Mouse (Mus musculus) lung, postnatal 0 days (tissue): ENCODE measurements around the gene Gckr. TPM values are rescaled to one million over a fixed set of nuclear protein-coding genes. Genes with fewer than 3 reads are reported as not detected.

Source experiments
- ATAC-seq: fragments of 200-750 bp; cut with Nextera tagmentation; 2 replicates; pipeline ENCODE4 v1.8.0; 2017; ENCODE audit warnings: moderate library complexity
- DNase-seq: peaks from one replicate; pipeline ENCODE4 v3.0.0-alpha.2; 2016; ENCODE audit warnings: low spot score
- H3K27ac ChIP-seq: fragments of 300-500 bp; sonication (generic); 2 replicates; pipeline ENCODE4 v1.5.1; 2014; ENCODE audit warnings: antibody characterized with exemption, mild to moderate bottlenecking, low read length, mixed read lengths
- H3K27me3 ChIP-seq: fragments of 300-500 bp; sonication (generic); replicated peaks from 2 replicates; pipeline ENCODE4 v1.6.1; 2014; ENCODE audit warnings: low read length, mixed read lengths; ENCODE audit not compliant: insufficient read depth
- H3K36me3 ChIP-seq: fragments of 300-500 bp; sonication (generic); 2 replicates; pipeline ENCODE4 v1.6.1; 2014; ENCODE audit warnings: low read length, mixed read lengths; ENCODE audit not compliant: insufficient read depth
- H3K4me1 ChIP-seq: fragments of 300-500 bp; sonication (generic); 2 replicates; pipeline ENCODE4 v1.6.1; 2014; ENCODE audit warnings: antibody characterized with exemption, low read depth, low read length, mixed read lengths; ENCODE audit not compliant: insufficient read depth
- H3K4me2 ChIP-seq: fragments of 300-500 bp; sonication (generic); replicated peaks from 2 replicates; pipeline ENCODE4 v1.6.1; 2014; ENCODE audit warnings: low read depth, mild to moderate bottlenecking, low read length, moderate library complexity, mixed read lengths
- H3K4me3 ChIP-seq: fragments of 300-500 bp; sonication (generic); 2 replicates; pipeline ENCODE4 v1.5.1; 2014; ENCODE audit warnings: low read depth, low read length
- H3K9ac ChIP-seq: fragments of 300-500 bp; sonication (generic); replicated peaks from 2 replicates; pipeline ENCODE4 v1.6.1; 2014; ENCODE audit warnings: low read depth, mild to moderate bottlenecking
- H3K9me3 ChIP-seq: fragments of 300-500 bp; sonication (generic); 2 replicates; pipeline ENCODE4 v1.6.1; 2016; ENCODE audit warnings: low read length, mixed read lengths
- CTCF ChIP-seq: IDR thresholded peaks from 2 replicates; pipeline ENCODE4 v1.5.1; 2016; ENCODE audit warnings: antibody characterized with exemption, mild to moderate bottlenecking
- EP300 ChIP-seq: IDR thresholded peaks from 2 replicates; pipeline ENCODE4 v1.6.1; 2016; ENCODE audit warnings: antibody characterized with exemption, mild to moderate bottlenecking, control low read depth
- WGBS: fragments of 180-500 bp; shearing (Covaris S2); extraction: QIAGEN DNeasy Blood & Tissue Kit; methylation state at CpG from one replicate; pipeline ENCODE4 v1.1.7; 2014; 5-methylcytosine and 5-hydroxymethylcytosine counted together
- polyA plus RNA-seq: library from polyadenylated mRNA; unstranded; fragments of >200 nt; fragmentation: Nextera tagmentation; extraction: Ambion mirVana; gene quantifications from 2 replicates; pipeline ENCODE4 v1.2.1, GENCODE M21; 2015

The Gckr gene
- polyA plus RNA-seq, 1 experiment from 2014 or later, result 0.08 TPM

DNA sequence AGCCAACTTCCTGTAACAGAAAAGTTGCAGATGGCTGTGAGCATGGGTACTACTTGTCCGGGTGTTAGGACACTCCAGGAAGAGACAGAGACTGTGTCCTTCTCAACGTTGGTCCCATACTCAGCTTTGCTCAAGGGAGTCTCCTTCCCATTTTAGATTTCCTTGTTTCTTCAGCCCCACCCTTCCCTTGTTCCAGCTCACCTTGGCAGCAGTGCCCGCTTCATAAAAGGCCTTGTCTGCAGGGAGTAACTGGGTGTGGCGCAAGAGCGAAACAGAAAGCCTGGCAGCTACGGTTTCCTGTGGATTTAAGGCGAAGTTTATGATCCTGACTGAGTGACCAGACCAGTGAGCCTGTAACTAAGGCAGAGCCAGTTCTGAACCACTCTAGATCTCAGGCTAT is 42.8 kb upstream of the Gckr start:
- peak overlapping the region; percentile 28; the same call in 1 of the 2 replicates for H3K4me2 ChIP-seq
- peaks cover 3% of the 10 kb centered on the region; the same call in 1 of the 2 replicates for H3K4me1 ChIP-seq
- peak; percentile 92 for DNase-seq
- peaks cover 23% of the 10 kb centered on the region for H3K36me3 ChIP-seq
- peak; percentile 67 for ATAC-seq
- H3K27ac ChIP-seq, result peak overlapping the region; percentile 80
- WGBS, result 28% methylated on average over 7 of the region's 7 CpGs
- TF ChIP-seq EP300 (peak; percentile 55; the same call in 1 of the 2 replicates), CTCF (no peak)
- H3K9me3 ChIP-seq, result no peaks in the 10 kb centered on the region
- H3K9ac ChIP-seq, result no peak overlapping the region
- no peak overlapping the region for H3K4me3 ChIP-seq
- no peaks in the 10 kb centered on the region for H3K27me3 ChIP-seq

- Histone ChIP-seq H3K27me3 (no peaks in the 10 kb centered on the region), H3K4me2 (peak overlapping the region; percentile 28; the same call in 1 of the 2 replicates), H3K9ac (no peak overlapping the region), H3K9me3 (no peaks in the 10 kb centered on the region), H3K4me1 (peaks cover 3% of the 10 kb centered on the region; the same call in 1 of the 2 replicates), H3K27ac (peak overlapping the region; percentile 80), H3K4me3 (no peak overlapping the region), H3K36me3 (peaks cover 18% of the 10 kb centered on the region)
- DNase-seq, result no peak
- WGBS, result 74% methylated on average over 8 of the region's 8 CpGs
- no peak for ATAC-seq
- TF ChIP-seq CTCF (no peak), EP300 (no peak)
Observed at GRCm38 (mm10) chr5:31254901-31255300, 42.3 kb upstream of the Gckr start.

DNA sequence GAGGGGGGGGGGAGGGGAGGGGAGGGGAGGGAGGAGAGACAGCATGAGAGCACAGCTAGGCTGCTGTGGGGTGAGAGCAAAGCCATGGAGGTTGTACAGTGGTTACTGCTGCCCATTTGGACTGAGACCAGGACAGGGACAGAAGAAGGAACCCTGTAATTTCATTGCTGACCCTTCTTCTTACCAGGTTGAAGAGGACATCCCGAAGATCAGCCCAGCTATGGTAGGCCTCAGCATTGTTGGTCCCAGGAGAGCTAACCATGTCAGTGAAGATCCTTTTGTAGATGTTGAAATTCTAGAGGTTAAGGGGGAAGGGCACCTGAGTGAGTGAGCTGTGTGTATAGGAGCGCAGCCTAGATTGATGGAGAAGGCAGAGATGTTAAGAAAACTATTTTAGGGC is 41.9 kb upstream of the Gckr start:
- Histone ChIP-seq H3K27me3 (no peaks in the 10 kb centered on the region), H3K36me3 (peaks cover 13% of the 10 kb centered on the region; the same call in 1 of the 2 replicates), H3K4me2 (no peak overlapping the region), H3K4me3 (no peak overlapping the region), H3K27ac (peak overlapping the region; percentile 16), H3K4me1 (peaks cover 3% of the 10 kb centered on the region; the same call in 1 of the 2 replicates), H3K9ac (no peak overlapping the region), H3K9me3 (no peaks in the 10 kb centered on the region)
- ATAC-seq, result no peak
- DNase-seq, result no peak
- 88% methylated on average over 2 of the region's 2 CpGs for WGBS
- TF ChIP-seq EP300 (no peak), CTCF (no peak)

- H3K4me3 ChIP-seq, result no peak overlapping the region
- peaks cover 9% of the 10 kb centered on the region; the same call in 1 of the 2 replicates for H3K36me3 ChIP-seq
- 92% methylated on average over 2 of the region's 2 CpGs for WGBS
- no peak overlapping the region for H3K27ac ChIP-seq
- no peak overlapping the region for H3K4me2 ChIP-seq
- H3K27me3 ChIP-seq, result no peaks in the 10 kb centered on the region
- TF ChIP-seq CTCF (no peak), EP300 (no peak)
- H3K9ac ChIP-seq, result no peak overlapping the region
- no peak for ATAC-seq
- H3K4me1 ChIP-seq, result peaks cover 3% of the 10 kb centered on the region; the same call in 1 of the 2 replicates
- no peak for DNase-seq
- no peaks in the 10 kb centered on the region for H3K9me3 ChIP-seq
Observed at GRCm38 (mm10) chr5:31255971-31256370, 41.3 kb upstream of the Gckr start.

- DNase-seq (no peak), ATAC-seq (no peak)
- no peak overlapping the region for H3K9ac ChIP-seq
- no peaks in the 10 kb centered on the region for H3K9me3 ChIP-seq
- H3K36me3 ChIP-seq, result 0 out of 2 replicates have a peak, but pooled peaks cover 12% of the 10 kb centered on the region
- no peak overlapping the region for H3K4me3 ChIP-seq
- H3K27me3 ChIP-seq, result no peaks in the 10 kb centered on the region
- no peaks in the 10 kb centered on the region; the same call in 1 of the 2 replicates for H3K4me1 ChIP-seq
- H3K4me2 ChIP-seq, result no peak overlapping the region
- TF ChIP-seq EP300 (no peak), CTCF (no peak)
- no peak overlapping the region for H3K27ac ChIP-seq
- WGBS, result 81% methylated on average over 11 of the region's 11 CpGs
Observed at GRCm38 (mm10) chr5:31257616-31258015, 39.6 kb upstream of the Gckr start.

DNA sequence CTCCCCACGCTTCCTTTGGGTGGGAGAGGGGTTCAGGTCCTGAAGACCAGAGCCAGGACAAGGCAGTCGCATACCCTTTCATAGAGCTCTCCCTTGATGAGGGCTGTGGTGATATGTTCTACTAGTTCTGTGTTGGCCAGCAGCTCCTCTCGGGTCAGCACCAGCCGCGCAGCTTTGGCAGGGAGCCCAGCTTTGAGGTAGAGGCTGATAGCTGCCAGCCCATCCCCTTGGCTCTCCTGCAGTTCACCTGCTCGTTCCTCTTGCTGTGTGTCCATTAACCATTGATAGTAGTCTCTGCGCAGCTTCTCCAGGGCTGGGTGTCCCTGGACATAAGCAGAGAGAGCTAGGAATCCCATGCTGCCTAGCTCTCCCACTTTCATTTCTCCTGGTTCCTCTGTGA is 31.1 kb upstream of the Gckr start:
- DNase-seq (no peak), ATAC-seq (no peak)
- no peak overlapping the region for H3K27ac ChIP-seq
- no peak for TF ChIP-seq CTCF
- no peak for TF ChIP-seq EP300
- H3K36me3 ChIP-seq, result peaks cover 33% of the 10 kb centered on the region
- H3K9me3 ChIP-seq, result no peaks in the 10 kb centered on the region
- no peak overlapping the region for H3K4me3 ChIP-seq
- H3K27me3 ChIP-seq, result no peaks in the 10 kb centered on the region
- no peak overlapping the region for H3K9ac ChIP-seq
- no peaks in the 10 kb centered on the region for H3K4me1 ChIP-seq
- 82% methylated on average over 7 of the region's 7 CpGs for WGBS
- no peak overlapping the region for H3K4me2 ChIP-seq

GRCm38 (mm10) chr5:31267686-31268085 is 29.6 kb upstream of the Gckr start:
- TF ChIP-seq CTCF (no peak), EP300 (no peak)
- WGBS, result 80% methylated on average over 6 of the region's 6 CpGs
- H3K4me3 ChIP-seq, result no peak overlapping the region
- H3K9ac ChIP-seq, result no peak overlapping the region
- DNase-seq (no peak), ATAC-seq (no peak)
- no peaks in the 10 kb centered on the region for H3K4me1 ChIP-seq
- peaks cover 30% of the 10 kb centered on the region for H3K36me3 ChIP-seq
- H3K9me3 ChIP-seq, result no peaks in the 10 kb centered on the region
- H3K27me3 ChIP-seq, result no peaks in the 10 kb centered on the region
- no peak overlapping the region for H3K4me2 ChIP-seq
- no peak overlapping the region for H3K27ac ChIP-seq
